Mouse (Mus musculus): Measurements from ENCODE around the gene Snhg11. TPM values are rescaled to one million over a fixed set of nuclear protein-coding genes. Genes with fewer than 3 reads are reported as not detected.

Gene Snhg11
- total RNA-seq (2014; fragmentation: Nextera tagmentation) (not detected in 2 replicates), total RNA-seq (2017) (0.12 and 0.22 TPM in 2 replicates), polyA plus RNA-seq (2012) (not detected in 2 replicates)

DNA sequence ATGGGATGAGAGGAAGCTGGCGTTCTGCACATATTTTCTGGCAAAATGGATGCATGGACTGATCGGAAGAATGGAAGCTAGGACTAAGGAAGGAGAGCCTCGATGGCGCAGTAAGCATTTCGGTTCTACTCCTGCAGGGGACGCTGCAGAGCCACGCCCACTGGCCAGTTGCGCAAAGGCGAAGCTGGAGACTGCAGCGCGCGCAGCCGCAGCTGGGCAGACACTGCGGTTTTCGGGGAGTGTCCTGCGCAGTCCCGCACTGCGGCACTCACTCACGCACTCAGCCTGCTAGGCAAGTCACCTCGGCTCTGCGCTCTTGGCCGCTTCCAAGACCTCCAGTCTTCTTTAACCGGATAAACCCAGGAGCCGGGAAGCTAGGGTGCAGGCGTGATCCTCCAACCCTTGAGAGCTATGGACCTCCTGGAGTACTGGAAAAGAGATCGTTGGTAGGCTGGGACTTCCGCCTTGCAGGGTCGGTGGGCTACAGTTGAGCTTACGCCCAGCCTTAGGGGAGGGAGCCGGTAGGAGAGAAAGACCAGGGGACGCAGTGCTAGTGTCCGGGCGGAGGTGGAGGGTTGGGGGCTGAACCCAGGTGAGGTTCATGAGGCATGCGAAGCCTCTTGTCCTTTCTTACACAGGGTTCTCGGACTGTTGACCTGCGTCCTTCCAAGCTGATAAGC, at the start of gene Snhg11:
TSS of gene Snhg11 (plus strand) at position 196 of the 680 bp plus-strand sequence.
- Histone ChIP-seq H3K9me3 (replicated peaks) (no peaks in the 10 kb centered on the region), H3K4me3 (ENCODE audit: low read depth, low read length) (no peak within 1 kb of the TSS), H3K36me3 (replicated peaks) (no peaks in the 10 kb centered on the region), H3K27me3 (ENCODE audit: insufficient read depth, low read length) (peaks cover 55% of the 10 kb centered on the region), H3K4me1 (ENCODE audit: insufficient read depth, low read depth, low read length) (peaks cover 11% of the 10 kb centered on the region)
- ATAC-seq (ENCODE audit: extremely low read depth, insufficient number of reproducible peaks, low FRiP score, poor library complexity, severe bottlenecking) (no peak), DNase-seq (ENCODE audit: low spot score) (no peak)
- TF ChIP-seq CTCF (IDR thresholded peaks at IDR 0.05; ENCODE audit: low read depth, low read length) (no peak), GATA1 (IDR thresholded peaks at IDR 0.05; ENCODE audit: borderline replicate concordance, low read length) (no peak), GATA2 (IDR thresholded peaks at IDR 0.05; ENCODE audit: borderline replicate concordance, low read depth, low read length) (no peak), TAL1 (conservative IDR thresholded peaks at IDR 0.05; ENCODE audit: low read depth, low read length) (no peak), POLR2AphosphoS5 (IDR thresholded peaks at IDR 0.05; ENCODE audit: insufficient replicate concordance, low read depth, low read length) (no peak)

- Histone ChIP-seq H3K27me3 (ENCODE audit: insufficient read depth, low read length) (peaks cover 9% of the 10 kb centered on the region), H3K36me3 (replicated peaks) (no peaks in the 10 kb centered on the region), H3K9me3 (replicated peaks) (no peaks in the 10 kb centered on the region), H3K4me1 (ENCODE audit: insufficient read depth, low read depth, low read length) (no peaks in the 10 kb centered on the region), H3K4me3 (ENCODE audit: low read depth, low read length) (no peak overlapping the region)
- DNase-seq (ENCODE audit: low spot score) = no peak
- ATAC-seq (ENCODE audit: extremely low read depth, insufficient number of reproducible peaks, low FRiP score, poor library complexity, severe bottlenecking) = no peak
- TF ChIP-seq GATA2 (IDR thresholded peaks at IDR 0.05; ENCODE audit: borderline replicate concordance, low read depth, low read length) = no peak
- no peak for TF ChIP-seq GATA1 (IDR thresholded peaks at IDR 0.05; ENCODE audit: borderline replicate concordance, low read length)
- TF ChIP-seq TAL1 (conservative IDR thresholded peaks at IDR 0.05; ENCODE audit: low read depth, low read length) = no peak
- no peak for TF ChIP-seq POLR2AphosphoS5 (IDR thresholded peaks at IDR 0.05; ENCODE audit: insufficient replicate concordance, low read depth, low read length)
- no peak for TF ChIP-seq CTCF (IDR thresholded peaks at IDR 0.05; ENCODE audit: low read depth, low read length)
Observed at GRCm38 (mm10) chr2:158334356-158334755, 41.1 kb upstream of the Snhg11 start.

- ATAC-seq (ENCODE audit: extremely low read depth, insufficient number of reproducible peaks, low FRiP score, poor library complexity, severe bottlenecking) = no peak
- no peaks in the 10 kb centered on the region for H3K9me3 ChIP-seq (replicated peaks)
- no peak for DNase-seq (ENCODE audit: low spot score)
- H3K27me3 ChIP-seq (ENCODE audit: insufficient read depth, low read length) = peaks cover 15% of the 10 kb centered on the region
- no peaks in the 10 kb centered on the region for H3K4me1 ChIP-seq (ENCODE audit: insufficient read depth, low read depth, low read length)
- no peaks in the 10 kb centered on the region for H3K36me3 ChIP-seq (replicated peaks)
- H3K4me3 ChIP-seq (ENCODE audit: low read depth, low read length) = no peak overlapping the region
- no peak for TF ChIP-seq GATA1 (IDR thresholded peaks at IDR 0.05; ENCODE audit: borderline replicate concordance, low read length)
- TF ChIP-seq TAL1 (conservative IDR thresholded peaks at IDR 0.05; ENCODE audit: low read depth, low read length) = no peak
- no peak for TF ChIP-seq GATA2 (IDR thresholded peaks at IDR 0.05; ENCODE audit: borderline replicate concordance, low read depth, low read length)
- TF ChIP-seq POLR2AphosphoS5 (IDR thresholded peaks at IDR 0.05; ENCODE audit: insufficient replicate concordance, low read depth, low read length) = no peak
- no peak for TF ChIP-seq CTCF (IDR thresholded peaks at IDR 0.05; ENCODE audit: low read depth, low read length)
Observed at GRCm38 (mm10) chr2:158337698-158338097, 37.7 kb upstream of the Snhg11 start.

- no peaks in the 10 kb centered on the region for H3K36me3 ChIP-seq (replicated peaks)
- no peaks in the 10 kb centered on the region for H3K9me3 ChIP-seq (replicated peaks)
- H3K27me3 ChIP-seq (ENCODE audit: insufficient read depth, low read length) = peaks cover 21% of the 10 kb centered on the region
- no peak for DNase-seq (ENCODE audit: low spot score)
- H3K4me1 ChIP-seq (ENCODE audit: insufficient read depth, low read depth, low read length) = no peaks in the 10 kb centered on the region
- H3K4me3 ChIP-seq (ENCODE audit: low read depth, low read length) = no peak overlapping the region
- ATAC-seq (ENCODE audit: extremely low read depth, insufficient number of reproducible peaks, low FRiP score, poor library complexity, severe bottlenecking) = no peak
- TF ChIP-seq POLR2AphosphoS5 (IDR thresholded peaks at IDR 0.05; ENCODE audit: insufficient replicate concordance, low read depth, low read length) = no peak
- peak; percentile 71 for TF ChIP-seq CTCF (IDR thresholded peaks at IDR 0.05; ENCODE audit: low read depth, low read length)
Observed at GRCm38 (mm10) chr2:158339948-158340564, 35.4 kb upstream of the Snhg11 start.

DNA sequence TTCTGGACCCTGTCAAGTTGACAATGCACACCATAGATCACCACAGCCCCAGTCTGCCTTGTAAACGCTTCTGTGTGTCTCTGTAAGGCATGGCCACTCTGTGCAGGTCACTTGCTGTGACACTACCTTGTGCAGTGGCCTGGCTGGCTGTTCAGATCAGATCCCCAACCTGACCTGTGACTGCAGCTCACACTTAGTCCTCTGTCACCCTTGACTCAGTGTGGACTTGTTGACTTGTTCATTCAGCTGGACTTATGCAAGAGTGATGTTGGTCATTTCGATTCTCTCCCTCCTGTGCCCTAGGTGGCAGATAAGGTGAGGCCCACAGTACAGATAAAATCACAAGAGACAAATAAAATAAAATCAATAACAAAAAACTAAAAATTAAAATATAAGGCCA, 34.1 kb upstream of the Snhg11 start:
- TF ChIP-seq GATA1 (IDR thresholded peaks at IDR 0.05; ENCODE audit: borderline replicate concordance, low read length) = no peak
- DNase-seq (ENCODE audit: low spot score) (no peak), ATAC-seq (ENCODE audit: extremely low read depth, insufficient number of reproducible peaks, low FRiP score, poor library complexity, severe bottlenecking) (no peak)
- Histone ChIP-seq H3K36me3 (replicated peaks) (no peaks in the 10 kb centered on the region), H3K4me1 (ENCODE audit: insufficient read depth, low read depth, low read length) (no peaks in the 10 kb centered on the region), H3K9me3 (replicated peaks) (no peaks in the 10 kb centered on the region), H3K4me3 (ENCODE audit: low read depth, low read length) (no peak overlapping the region), H3K27me3 (ENCODE audit: insufficient read depth, low read length) (peaks cover 24% of the 10 kb centered on the region)

DNA sequence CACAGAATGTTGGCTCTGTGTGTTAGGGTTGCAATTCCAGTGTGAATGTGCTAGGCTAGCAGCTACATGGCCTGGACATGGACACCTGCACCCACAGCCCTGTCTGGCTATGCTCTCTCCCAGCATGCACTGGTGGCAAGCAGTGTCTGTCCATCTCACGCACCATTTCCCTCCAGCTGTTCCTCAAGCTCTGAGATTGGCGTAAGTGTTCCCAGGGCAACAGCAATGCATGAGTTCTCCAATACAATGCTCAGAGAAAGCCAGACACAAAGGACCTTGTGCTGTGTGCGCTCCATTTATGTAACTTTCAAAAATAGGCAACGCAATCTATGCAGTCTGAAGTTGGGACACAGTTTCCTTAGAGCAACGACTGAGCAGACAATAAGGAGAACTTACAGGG, 31.9 kb upstream of the Snhg11 start:
- Histone ChIP-seq H3K27me3 (ENCODE audit: insufficient read depth, low read length) (peaks cover 23% of the 10 kb centered on the region), H3K4me1 (ENCODE audit: insufficient read depth, low read depth, low read length) (no peaks in the 10 kb centered on the region; the same call in 1 of the 2 replicates), H3K4me3 (ENCODE audit: low read depth, low read length) (no peak overlapping the region), H3K36me3 (replicated peaks) (no peaks in the 10 kb centered on the region), H3K9me3 (replicated peaks) (no peaks in the 10 kb centered on the region)
- no peak for TF ChIP-seq GATA1 (IDR thresholded peaks at IDR 0.05; ENCODE audit: borderline replicate concordance, low read length)
- TF ChIP-seq CTCF (IDR thresholded peaks at IDR 0.05; ENCODE audit: low read depth, low read length) = no peak
- TF ChIP-seq TAL1 (conservative IDR thresholded peaks at IDR 0.05; ENCODE audit: low read depth, low read length) = no peak
- ATAC-seq (ENCODE audit: extremely low read depth, insufficient number of reproducible peaks, low FRiP score, poor library complexity, severe bottlenecking) = no peak
- DNase-seq (ENCODE audit: low spot score) = no peak
